Mouse (Mus musculus): ENCODE measurements at regions not wholly inside any gene's neighbourhood (a gene's known extent, or its start where the extent isn't known, plus 50 kb on each side); places are given as distances from the start of the nearest gene placed in this dataset.
A peak's percentile ranks its signal among the peaks of the same experiment; 100 is the strongest.

- DNase-seq (ENCODE audit: low spot score) = no peak
Measured at GRCm38 (mm10) chr2:117023436-117023835, 97.7 kb upstream of the Spred1 start.

DNA sequence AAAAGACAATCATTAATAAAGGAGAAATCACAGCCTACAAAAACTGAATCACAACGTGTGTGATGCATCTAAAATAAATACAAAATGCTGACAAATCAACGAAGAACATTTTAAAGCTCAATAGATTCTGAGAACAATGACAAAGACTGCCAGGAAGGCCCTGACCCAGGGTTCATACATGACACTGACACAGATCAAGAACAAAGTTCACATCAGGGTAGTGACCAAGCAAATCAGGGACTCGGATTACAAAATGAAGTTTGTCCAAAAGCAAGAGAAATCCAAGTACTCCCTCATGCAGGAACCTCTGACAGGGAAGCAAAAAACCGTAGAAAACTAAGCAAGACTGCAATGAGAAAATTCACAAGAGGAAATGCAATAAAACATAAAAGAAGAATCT, 94.1 kb upstream of the Spred1 start:
- no peak for DNase-seq (ENCODE audit: low spot score)

- no peak for DNase-seq (ENCODE audit: low spot score)
Measured at GRCm38 (mm10) chr2:117028771-117029170, 92.4 kb upstream of the Spred1 start.

GRCm38 (mm10) chr2:117036197-117036872, 84.8 kb upstream of the Spred1 start:
- peak; percentile 47 for DNase-seq (ENCODE audit: low spot score)

GRCm38 (mm10) chr2:117040211-117040610, 81.0 kb upstream of the Spred1 start:
- DNase-seq (ENCODE audit: low spot score) = no peak

DNA sequence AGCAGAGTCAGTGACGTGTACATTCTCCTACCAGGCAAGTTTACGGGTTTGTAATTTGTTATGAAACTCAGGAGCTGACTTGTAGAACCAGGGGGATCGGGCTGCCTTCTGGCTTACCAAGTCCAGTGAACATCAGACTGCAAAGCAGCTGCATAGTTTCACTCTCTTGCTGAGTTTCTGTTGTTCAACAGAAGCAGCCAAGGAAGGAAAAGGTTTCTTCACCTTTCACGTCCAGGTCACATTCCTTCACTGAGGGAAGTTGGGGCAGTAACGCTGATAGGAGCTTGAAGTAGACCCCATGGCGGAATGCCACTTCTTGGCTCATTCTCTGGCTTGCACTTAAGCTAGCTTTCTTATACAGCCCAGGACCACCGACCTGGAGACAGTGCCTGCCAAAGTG, 77.3 kb upstream of the Spred1 start:
- no peak for DNase-seq (ENCODE audit: low spot score)

DNA sequence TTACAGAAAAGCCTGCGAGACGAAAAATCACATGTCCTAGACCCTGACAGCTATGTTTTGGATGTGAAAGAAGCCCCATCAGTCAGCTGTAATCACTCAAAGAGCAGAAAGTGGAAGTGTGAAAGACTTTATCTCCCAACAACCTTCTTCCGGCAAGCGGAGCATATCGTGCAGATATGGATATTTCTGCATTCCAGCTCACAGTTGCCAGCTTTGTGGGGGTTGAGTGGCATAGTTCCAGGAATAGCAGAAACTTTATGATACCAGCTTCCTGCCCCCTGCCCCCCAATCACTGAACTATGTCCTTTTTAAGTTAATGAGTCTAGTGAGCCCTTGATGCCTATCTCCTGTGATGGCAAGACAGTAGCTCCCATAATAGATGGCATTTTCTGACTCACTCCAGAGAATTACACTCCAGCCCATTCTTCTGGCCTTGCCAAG, 72.9 kb upstream of the Spred1 start:
- no peak for DNase-seq (ENCODE audit: low spot score)

GRCm38 (mm10) chr2:117050061-117050460, 71.1 kb upstream of the Spred1 start:
- DNase-seq (ENCODE audit: low spot score) = no peak

- DNase-seq (ENCODE audit: low spot score) = no peak
Measured at GRCm38 (mm10) chr2:117064126-117064525, 57.0 kb upstream of the Spred1 start.

GRCm38 (mm10) chr2:117070348-117070747, 50.8 kb upstream of the Spred1 start:
- no peak for DNase-seq (ENCODE audit: low spot score)

DNA sequence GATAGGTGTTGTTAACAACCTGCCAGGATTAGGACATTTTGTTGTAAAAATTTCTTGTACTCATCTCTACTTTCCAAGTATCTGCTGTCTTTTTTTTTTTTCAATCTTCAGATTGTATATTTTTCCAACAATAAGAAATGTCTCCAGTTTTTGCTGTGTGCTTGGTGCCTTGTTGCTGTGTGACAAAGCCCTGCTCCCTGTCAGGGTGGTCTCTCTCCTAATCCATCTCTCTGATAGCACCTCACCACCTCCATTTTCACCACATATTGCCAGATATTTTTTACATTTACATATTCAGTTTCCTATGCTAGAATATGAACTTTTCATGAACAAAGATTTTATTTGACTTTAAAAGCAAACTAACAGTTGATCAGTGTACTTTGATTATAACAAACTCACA, 50.1 kb upstream of the Spred1 start:
- no peak for DNase-seq (ENCODE audit: low spot score)
